Mouse (Mus musculus): ENCODE measurements around the gene Ldlr. TPM values are rescaled to one million over a fixed set of nuclear protein-coding genes. Genes with fewer than 3 reads are reported as not detected.
"Not testable (repeated sequence)": the region's sequence is repeated elsewhere in the genome, so short reads cannot be mapped to it uniquely, and the experiment has no call there.

Gene Ldlr
- total RNA-seq, 2 experiments from 2014 or later: 119 to 184 TPM

GRCm38 (mm10) chr9:21788234-21788633 lies 65.0 kb downstream of the Ldlr start:
- DNase-seq: no peak

- peak; percentile 79 to 86 for DNase-seq
Measured at GRCm38 (mm10) chr9:21791861-21792260, 68.6 kb downstream of the Ldlr start.

GRCm38 (mm10) chr9:21792644-21793043 lies 69.4 kb downstream of the Ldlr start:
- peak; percentile 67 to 72 for DNase-seq

GRCm38 (mm10) chr9:21793507-21793906 lies 70.2 kb downstream of the Ldlr start:
- DNase-seq: not testable (repeated sequence)

GRCm38 (mm10) chr9:21794344-21794834 lies 71.1 kb downstream of the Ldlr start:
- DNase-seq: no peak

GRCm38 (mm10) chr9:21794925-21795324 lies 71.6 kb downstream of the Ldlr start:
- DNase-seq: no peak

GRCm38 (mm10) chr9:21795579-21795978 lies 72.3 kb downstream of the Ldlr start:
- no peak for DNase-seq

GRCm38 (mm10) chr9:21796259-21796658 lies 73.0 kb downstream of the Ldlr start:
- no peak for DNase-seq

GRCm38 (mm10) chr9:21796919-21797318 lies 73.6 kb downstream of the Ldlr start:
- DNase-seq: no peak

GRCm38 (mm10) chr9:21797921-21798344 lies 74.7 kb downstream of the Ldlr start:
- DNase-seq: peak; percentile 76 to 84

- peak; percentile 92 to 95 for DNase-seq
Measured at GRCm38 (mm10) chr9:21798345-21799009, 75.2 kb downstream of the Ldlr start, which contains the start of gene Kank2. Gene Kank2, minus strand, starts transcription at chr9:21798744.

- DNase-seq: no peak
Measured at GRCm38 (mm10) chr9:21799010-21799350, 75.7 kb downstream of the Ldlr start.

Other genes with a start within 250 kb of the Ldlr start
- 10 to 100 TPM; 30.3 to 39.1 TPM for gene Tmed1, start 213.2 kb upstream of the Ldlr start, total RNA-seq (2021)
- gene AB124611, start 197.3 kb upstream of the Ldlr start, total RNA-seq (2021): 1 to 10 TPM; 1.5 to 2.9 TPM
- gene Carm1, start 176.6 kb upstream of the Ldlr start, total RNA-seq (2021): 10 to 100 TPM; 42.2 to 45.0 TPM
- gene Timm29, start 130.8 kb upstream of the Ldlr start, total RNA-seq (2021): 10 to 100 TPM; 57.4 to 68.8 TPM
- gene Yipf2, start 130.7 kb upstream of the Ldlr start, total RNA-seq (2021): 10 to 100 TPM; 23.3 to 39.1 TPM
- gene Smarca4, start 107.3 kb upstream of the Ldlr start, total RNA-seq (2021): 10 to 100 TPM; 74.6 to 80.8 TPM
- 1 to 10 TPM; 2.3 to 3.9 TPM for gene Spc24, start 36.8 kb downstream of the Ldlr start, total RNA-seq (2021)
- 10 to 100 TPM; 31.2 to 38.3 TPM for gene Kank2, start 75.3 kb downstream of the Ldlr start, total RNA-seq (2021)
- 1 to 10 TPM; 7.5 to 8.7 TPM for gene Angptl8, start 112.0 kb downstream of the Ldlr start, total RNA-seq (2021)
- 10 to 100 TPM; 31.2 to 40.7 TPM for gene Dock6, start 129.2 kb downstream of the Ldlr start, total RNA-seq (2021)
- gene Rab3d, start 194.7 kb downstream of the Ldlr start, total RNA-seq (2021): 10 to 100 TPM; 28.5 to 58.8 TPM
- gene Ccdc159, start 204.0 kb downstream of the Ldlr start, total RNA-seq (2021): 1 to 10 TPM; 9.4 to 9.7 TPM
- gene Tmem205, start 204.1 kb downstream of the Ldlr start, total RNA-seq (2021): 100 to 1,000 TPM; 318 to 566 TPM
- 10 to 100 TPM; 27.1 to 35.8 TPM for gene Plppr2, start 213.6 kb downstream of the Ldlr start, total RNA-seq (2021)
- gene Swsap1, start 232.3 kb downstream of the Ldlr start, total RNA-seq (2021): 10 to 100 TPM; 12.4 to 18.3 TPM
- 1 to 10 TPM; 1.9 to 2.0 TPM for gene Epor, start 240.0 kb downstream of the Ldlr start, total RNA-seq (2021)